Mouse (Mus musculus) brain, embryonic 14.5 days (tissue): ENCODE measurements around the gene N4bp2.

Experiments used
- CTCF ChIP-seq: fragments of 200-500 bp; IDR thresholded peaks from 2 replicates; pipeline ENCODE4 v1.5.1; 2012; ENCODE audit warnings: inconsistent platforms, mild to moderate bottlenecking, moderate library complexity, borderline replicate concordance; ENCODE audit not compliant: insufficient read depth, insufficient read length; ENCODE audit errors: extremely low read depth
- POLR2A ChIP-seq: fragments of 200-500 bp; IDR thresholded peaks from 2 replicates; pipeline ENCODE4 v1.6.1; 2012; ENCODE audit warnings: mild to moderate bottlenecking, inconsistent platforms, borderline replicate concordance; ENCODE audit not compliant: poor library complexity, insufficient read depth, insufficient read length, severe bottlenecking; ENCODE audit errors: extremely low read depth

DNA sequence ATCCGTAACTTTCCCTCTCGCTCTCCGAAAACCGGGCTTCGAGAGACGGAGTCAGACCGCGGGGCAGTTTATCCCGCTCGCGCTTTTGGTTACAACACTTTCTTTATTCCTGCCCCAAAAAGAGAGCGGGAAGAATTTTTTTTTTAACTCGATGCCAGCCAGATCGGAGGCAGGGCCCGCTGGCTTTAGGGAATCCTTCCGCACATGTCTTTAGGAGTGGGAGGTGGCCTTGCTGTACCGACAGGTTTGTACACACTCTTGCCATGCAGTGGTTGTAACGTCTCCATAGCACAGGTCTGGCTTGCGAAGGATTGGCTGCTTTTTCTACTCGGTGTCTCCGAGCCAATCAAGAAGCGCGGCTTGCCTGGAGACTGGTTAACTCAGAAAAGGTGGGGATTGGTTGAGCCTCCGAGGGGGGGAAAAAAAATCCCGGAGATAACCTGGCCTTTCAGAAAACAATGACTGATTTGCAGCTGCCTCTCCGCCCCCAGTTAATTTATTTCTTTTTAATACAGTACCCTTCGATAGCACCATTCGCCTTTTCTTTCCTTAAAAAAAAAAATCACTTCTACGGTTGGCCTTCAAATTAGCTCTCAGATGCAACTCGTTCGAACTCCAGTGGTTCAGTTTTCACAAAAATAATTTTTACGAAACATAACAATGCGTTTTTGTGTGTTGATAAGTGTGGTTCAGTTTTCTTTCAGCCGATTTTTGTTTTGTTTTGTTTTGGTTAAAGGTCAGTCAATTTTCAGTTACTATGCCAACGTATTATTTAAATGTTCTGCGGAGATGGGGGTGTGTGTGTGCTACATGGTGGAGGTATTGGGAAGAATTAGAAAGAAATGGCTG lies 1.7 kb downstream of the N4bp2 start:
- TF ChIP-seq CTCF (no peak), POLR2A (no peak; the same call in 1 of the 2 replicates)
